Mouse (Mus musculus) right cerebral cortex, adult 18-20 months (tissue): ENCODE data around the gene Phf2.

Experiments
- DNase-seq: peaks from one replicate; pipeline ENCODE4 v3.0.0; 2022; ENCODE audit warnings: mixed read lengths

Gene Phf2

DNA sequence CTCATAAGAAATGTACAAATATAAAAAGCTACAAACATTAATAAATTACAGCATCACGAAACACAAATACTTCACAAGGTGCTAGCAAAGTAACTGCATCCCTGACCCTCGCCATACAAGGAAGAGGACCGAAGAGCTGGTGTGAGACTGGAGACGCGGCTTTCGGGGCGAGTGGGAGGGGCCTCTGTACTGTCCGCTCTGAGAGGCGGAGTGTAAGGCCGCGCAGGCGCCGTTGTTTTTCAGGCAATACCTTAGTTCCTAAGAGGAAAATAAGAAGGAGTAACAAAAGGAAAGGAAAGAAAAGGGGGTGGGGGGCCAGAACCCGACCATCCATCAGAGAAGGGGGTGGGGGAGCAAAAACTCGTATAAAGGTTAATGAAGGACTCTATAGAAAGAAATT lies 68.7 kb downstream of the Phf2 start:
- DNase-seq = no peak

DNA sequence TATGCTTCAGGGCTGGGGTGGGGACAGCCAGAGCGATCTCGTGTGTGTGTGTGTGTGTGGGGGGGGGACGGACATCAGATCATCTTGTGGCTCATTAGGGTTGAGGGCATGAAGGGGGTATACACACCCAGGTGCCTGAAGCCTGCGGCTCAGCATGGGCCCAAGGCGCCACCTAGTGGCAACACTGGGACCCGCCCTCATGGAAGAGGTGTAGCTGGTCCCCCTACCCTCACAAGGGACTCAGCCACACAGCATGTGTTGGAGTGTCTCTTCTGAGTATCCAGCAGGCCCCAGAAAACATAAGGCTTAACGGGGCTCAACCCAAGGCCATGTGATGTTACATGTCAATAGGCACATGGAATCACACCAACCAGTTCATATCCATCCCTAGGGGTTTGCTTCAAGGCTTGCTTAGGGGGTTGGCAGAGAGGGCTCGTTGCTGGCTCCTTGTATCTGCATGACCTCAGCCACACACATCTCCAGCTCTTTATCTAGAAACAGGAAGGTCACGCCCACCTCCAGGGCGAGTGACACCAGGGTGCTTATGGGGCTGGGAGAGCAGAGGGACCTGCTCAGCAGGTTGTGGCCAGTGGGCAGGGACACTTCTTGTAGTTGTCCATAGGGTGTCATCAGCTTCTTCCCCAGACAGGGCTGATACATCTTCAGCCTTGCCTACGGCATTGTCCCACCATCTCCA lies 69.9 kb downstream of the Phf2 start:
- DNase-seq = peak; percentile 37

DNA sequence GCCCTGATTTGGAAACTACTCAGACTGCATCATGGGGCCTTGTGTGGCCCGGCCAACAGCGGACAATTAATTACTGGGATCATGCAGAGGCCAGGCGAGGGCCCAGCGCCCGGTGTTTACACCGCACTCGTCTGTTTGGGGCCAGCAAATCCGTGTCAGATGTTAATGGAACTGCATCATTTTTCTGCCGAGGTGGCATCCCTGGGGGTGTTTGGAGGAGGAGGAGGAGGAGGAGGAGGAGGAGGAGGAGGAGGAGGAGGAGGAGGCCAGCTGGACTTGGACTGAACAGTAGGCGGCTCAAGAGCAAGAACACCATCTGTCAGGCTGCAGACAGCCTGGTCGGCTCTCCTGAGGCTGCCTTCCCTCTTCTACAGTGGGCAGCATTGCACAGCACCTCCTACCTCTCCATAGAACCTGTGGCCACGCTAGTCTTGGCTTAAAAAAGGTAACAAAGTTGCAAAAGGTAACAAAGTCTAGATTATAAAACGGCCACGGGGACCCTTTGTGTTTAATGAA lies 72.6 kb downstream of the Phf2 start:
- no peak for DNase-seq

- DNase-seq = no peak
Measured at GRCm38 (mm10) chr13:48796906-48797305, 74.0 kb downstream of the Phf2 start.

DNA sequence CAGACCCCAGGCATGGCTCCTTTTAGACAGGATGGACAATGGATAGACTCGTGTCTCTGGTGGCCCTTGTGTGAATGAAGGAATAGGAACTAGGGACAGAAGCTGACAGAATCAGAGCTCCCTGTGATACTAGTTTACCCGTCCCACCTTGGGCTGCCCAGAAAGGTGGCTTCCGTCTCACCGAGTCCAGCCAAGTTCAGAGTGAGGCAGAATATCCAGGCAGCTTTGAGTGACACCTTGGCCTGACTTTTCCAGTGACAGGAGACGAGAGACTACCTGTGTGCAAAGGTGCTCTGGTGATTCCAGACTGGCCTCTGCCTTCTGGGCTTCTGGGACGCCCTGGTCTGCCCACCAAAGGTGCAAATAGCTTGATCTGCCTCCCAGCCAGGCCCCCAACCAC lies 75.2 kb downstream of the Phf2 start:
- no peak for DNase-seq

GRCm38 (mm10) chr13:48784594-48785298 lies 86.2 kb downstream of the Phf2 start:
- DNase-seq = no peak

GRCm38 (mm10) chr13:48784151-48784550 lies 86.8 kb downstream of the Phf2 start:
- DNase-seq = no peak

- DNase-seq = no peak
Measured at GRCm38 (mm10) chr13:48782727-48783725, 87.9 kb downstream of the Phf2 start.

DNA sequence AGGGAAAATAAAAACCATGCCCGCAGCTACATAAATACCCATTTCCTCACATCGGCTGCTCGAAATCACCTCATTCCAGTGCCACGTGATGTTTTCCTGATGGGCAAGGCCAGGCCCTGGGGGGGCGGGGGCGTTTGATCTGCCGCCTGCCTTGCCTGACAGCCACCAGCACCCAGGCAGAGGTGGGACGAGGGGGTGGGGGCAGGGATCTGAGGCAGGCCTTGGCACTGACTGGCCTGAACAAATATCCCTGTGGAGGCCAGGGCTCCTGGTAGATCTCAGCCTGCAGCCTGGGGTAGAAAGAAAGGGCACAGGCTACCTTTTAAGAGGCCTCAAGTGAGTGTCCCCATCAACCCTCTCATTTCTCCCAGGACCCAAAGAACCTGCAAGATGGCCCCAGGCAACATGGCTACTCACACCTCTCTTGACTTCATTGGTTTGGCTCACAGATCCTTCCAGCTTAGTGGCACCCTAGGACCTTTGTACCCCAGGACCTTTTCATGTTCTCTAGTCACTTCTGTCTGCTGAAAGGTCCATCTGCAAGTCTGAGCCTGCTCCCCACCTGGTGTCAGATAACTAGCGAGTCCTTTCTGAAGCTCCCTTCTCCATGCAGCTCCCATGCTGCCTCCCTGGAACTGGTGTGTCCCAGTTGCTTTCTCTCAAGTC lies 90.4 kb downstream of the Phf2 start:
- DNase-seq = no peak

DNA sequence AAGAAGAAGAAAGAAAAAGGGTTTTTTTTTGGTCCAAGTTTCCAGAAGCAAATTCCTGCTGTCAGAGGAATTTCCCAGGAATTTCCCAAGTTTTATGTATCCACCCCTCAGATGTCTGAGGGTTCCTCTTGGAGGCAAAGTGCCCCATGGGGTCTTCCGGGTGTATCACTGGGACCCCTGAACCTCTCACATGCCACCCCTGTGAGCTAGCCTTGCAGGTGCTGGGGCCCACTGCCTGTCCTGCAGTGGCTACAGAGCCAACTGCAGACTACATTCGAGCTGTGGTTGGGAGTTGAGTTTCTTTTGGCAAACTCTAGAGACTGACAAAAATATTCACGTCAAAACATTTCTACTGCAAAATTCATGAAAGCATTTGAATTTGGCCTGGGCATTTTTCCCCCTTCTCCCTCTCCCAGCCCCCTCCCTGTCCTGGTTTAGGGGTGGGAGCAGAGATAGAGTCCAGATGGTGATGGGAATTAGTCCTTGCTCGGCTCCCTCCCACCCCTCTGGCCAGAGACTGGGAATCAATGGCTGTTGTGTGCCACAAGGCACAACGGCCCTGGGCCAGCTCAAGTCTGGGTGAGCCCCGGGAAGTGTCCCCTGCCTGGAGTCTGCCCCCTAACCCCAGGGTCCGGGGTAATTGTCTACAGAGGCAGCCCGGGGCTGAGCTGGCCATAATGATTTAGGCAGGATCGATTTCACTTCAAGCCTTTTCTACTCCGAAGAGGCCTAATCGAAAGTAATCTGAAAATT lies 91.2 kb downstream of the Phf2 start:
- DNase-seq = no peak

- no peak for DNase-seq
Measured at GRCm38 (mm10) chr13:48778138-48778537, 92.8 kb downstream of the Phf2 start.

DNA sequence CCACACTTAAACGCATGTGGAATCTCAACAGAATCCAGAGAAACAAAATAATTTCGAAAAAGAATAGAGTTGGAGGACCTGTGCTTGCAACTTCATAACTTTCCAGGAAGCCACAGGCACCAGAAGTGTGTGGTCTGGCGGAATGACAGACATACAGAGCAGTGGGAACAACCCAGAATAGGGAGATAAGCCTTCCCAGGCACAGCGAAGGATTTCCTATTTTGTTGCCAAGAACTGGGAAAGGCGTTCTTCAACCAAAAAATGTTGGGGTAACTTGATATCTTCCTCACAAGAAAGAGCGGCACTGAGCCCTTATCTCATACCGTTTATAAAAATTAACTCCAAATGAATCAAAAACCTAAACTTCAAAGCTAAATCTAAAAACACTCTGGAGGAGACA lies 96.4 kb downstream of the Phf2 start:
- no peak for DNase-seq

DNA sequence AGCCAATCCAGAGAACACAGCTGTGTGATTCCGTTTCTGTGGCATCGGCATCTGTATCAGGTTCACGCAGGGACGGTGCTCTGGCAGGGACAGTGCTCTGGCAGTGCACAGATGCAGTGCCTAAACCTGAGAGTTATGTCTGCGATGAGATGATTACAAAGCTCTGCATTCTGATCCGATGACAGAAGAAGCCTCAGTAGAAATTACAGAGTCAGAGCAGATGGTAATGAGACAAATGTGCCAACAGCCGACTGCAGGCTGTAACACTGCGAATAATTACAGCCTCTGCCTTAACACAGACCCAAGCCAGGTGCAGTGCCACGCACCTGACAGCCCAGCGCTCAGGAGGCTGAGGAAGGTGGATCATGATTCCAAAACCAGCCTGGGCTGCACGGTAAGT lies 102.8 kb downstream of the Phf2 start:
- DNase-seq = peak; percentile 3

DNA sequence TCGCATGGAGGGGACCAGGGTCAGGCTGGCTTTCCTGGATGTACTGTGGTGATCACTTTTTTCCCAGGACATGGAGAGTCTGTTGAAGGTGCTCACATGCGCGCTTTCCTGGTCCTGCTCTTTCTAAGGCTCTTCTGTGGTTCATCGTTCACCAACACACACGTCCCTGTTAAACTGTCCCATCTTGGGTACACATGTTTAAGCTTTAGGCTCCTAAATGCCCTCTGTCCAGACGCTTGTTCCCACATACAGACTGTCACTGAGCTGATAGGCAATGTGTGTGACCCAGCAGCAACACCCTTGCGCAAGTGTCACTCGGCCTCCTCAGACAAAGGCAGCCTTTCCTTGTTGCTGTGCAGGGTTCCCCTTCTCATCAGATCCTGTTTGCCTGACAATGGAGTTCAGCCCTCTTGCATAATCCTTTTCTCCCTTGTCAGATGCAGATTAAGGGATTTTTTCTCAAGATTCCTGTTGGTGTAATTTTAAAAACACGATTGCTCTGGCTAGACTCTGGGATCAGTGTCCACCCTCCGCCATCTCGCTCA lies 107.1 kb downstream of the Phf2 start:
- no peak for DNase-seq

DNA sequence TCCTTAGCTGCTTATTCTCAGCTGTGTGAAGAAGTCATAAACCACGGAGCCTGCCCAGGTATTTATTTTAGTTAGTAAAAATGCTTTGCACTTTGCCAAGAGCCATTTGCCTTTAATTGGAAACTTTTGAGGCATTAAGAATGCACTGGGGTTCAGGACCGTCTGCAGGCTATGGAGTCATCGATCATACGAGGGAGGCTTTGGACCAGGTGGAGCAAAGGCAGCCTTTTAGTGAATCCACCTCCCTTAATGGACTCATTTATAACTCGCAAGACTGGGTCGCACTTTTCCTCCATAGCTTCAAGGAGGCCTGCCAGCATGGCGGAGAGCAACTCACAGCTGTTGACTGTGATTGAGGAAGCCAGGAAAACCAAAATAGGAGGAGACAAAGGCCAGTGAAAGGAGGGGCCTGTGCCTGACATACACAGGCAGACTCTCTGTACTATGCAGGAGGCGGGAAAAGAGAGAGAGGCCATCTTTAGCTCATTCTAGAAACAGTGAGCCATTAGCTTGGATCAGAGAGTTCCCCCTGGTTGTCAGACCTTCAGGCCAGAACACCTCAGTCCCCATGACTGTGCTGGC lies 110.0 kb downstream of the Phf2 start:
- no peak for DNase-seq

DNA sequence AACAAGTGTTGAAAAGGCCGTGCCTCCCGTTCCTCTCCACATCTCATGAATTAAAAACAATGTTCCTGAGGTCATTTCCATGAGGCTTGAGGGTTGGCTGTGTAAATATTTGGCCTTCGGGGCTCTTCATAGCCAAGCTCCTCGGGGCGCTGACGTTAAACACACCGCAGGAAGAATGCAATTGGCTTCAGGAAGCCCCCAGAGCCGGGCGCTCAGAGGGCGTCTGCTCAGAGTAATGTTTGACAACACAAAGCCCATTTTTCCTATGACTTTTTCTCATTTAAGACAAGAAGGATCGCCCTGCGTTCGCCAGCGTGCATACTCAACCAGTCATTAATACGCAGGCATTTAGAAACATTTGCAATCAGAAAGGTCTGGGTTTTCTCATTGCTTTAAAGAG lies 114.2 kb downstream of the Phf2 start:
- DNase-seq = no peak
